Mouse (Mus musculus) hindbrain, embryonic 15.5 days (tissue): ENCODE data around the gene Zfp961. TPM values are rescaled to one million over a fixed set of nuclear protein-coding genes. Genes with fewer than 3 reads are reported as not detected.
A peak's percentile ranks its signal among the peaks of the same experiment; 100 is the strongest.

ENCODE experiments used
- ATAC-seq: fragments of 200-750 bp; cut with Nextera tagmentation; 2 replicates; pipeline ENCODE4 v1.8.0; 2017; ENCODE audit warnings: low read depth, moderate number of reproducible peaks, moderate TSS enrichment; ENCODE audit not compliant: low FRiP score
- H3K27ac ChIP-seq: fragments of 300-500 bp; sonication (generic); replicated peaks from 2 replicates; pipeline ENCODE4 v1.5.1; 2015; ENCODE audit warnings: mild to moderate bottlenecking, inconsistent platforms
- H3K27me3 ChIP-seq: fragments of 300-500 bp; sonication (generic); 2 replicates; pipeline ENCODE4 v1.6.1; 2015; ENCODE audit warnings: control low read depth, inconsistent platforms
- H3K36me3 ChIP-seq: fragments of 300-500 bp; sonication (generic); 2 replicates; pipeline ENCODE4 v1.6.1; 2015; ENCODE audit warnings: control low read depth, inconsistent platforms
- H3K4me1 ChIP-seq: fragments of 300-500 bp; sonication (generic); replicated peaks from 2 replicates; pipeline ENCODE4 v1.6.1; 2015; ENCODE audit warnings: control low read depth, inconsistent platforms
- H3K4me2 ChIP-seq: fragments of 300-500 bp; sonication (generic); 2 replicates; pipeline ENCODE4 v1.6.1; 2015; ENCODE audit warnings: moderate library complexity, mild to moderate bottlenecking, inconsistent platforms
- H3K4me3 ChIP-seq: fragments of 300-500 bp; sonication (generic); 2 replicates; pipeline ENCODE4 v1.5.1; 2015; ENCODE audit warnings: mild to moderate bottlenecking, inconsistent platforms
- H3K9ac ChIP-seq: fragments of 300-500 bp; sonication (generic); 2 replicates; pipeline ENCODE4 v1.6.1; 2015; ENCODE audit warnings: inconsistent platforms
- H3K9me3 ChIP-seq: fragments of 300-500 bp; sonication (generic); 2 replicates; pipeline ENCODE4 v1.6.1; 2016; ENCODE audit warnings: control low read depth, inconsistent platforms
- WGBS: fragments of 180-500 bp; shearing (Covaris S2); methylation state at CpG from one replicate; pipeline ENCODE4 v1.1.7; 2015; 5-methylcytosine and 5-hydroxymethylcytosine counted together
- polyA plus RNA-seq: library from polyadenylated mRNA; unstranded; fragments of >200 nt; fragmentation: Nextera tagmentation; extraction: Ambion mirVana; gene quantifications from 2 replicates; pipeline ENCODE4 v1.2.1, GENCODE M21; 2015

Gene Zfp961
- polyA plus RNA-seq, 1 experiment from 2014 or later, result 18.1 TPM

- no peaks in the 10 kb centered on the region for H3K4me1 ChIP-seq
- H3K27ac ChIP-seq, result no peak overlapping the region
- 97% methylated on average over 5 of the region's 5 CpGs for WGBS
- H3K9me3 ChIP-seq, result no peaks in the 10 kb centered on the region
- ATAC-seq, result no peak; the same call in 1 of the 2 replicates
- no peak overlapping the region for H3K9ac ChIP-seq
- H3K36me3 ChIP-seq, result peaks cover 38% of the 10 kb centered on the region
- H3K4me2 ChIP-seq, result no peak overlapping the region
- H3K27me3 ChIP-seq, result no peaks in the 10 kb centered on the region
- no peak overlapping the region for H3K4me3 ChIP-seq
Measured at GRCm38 (mm10) chr8:71967261-71967660, 16.4 kb downstream of the Zfp961 start.

- Histone ChIP-seq H3K27ac (no peak overlapping the region), H3K27me3 (no peaks in the 10 kb centered on the region), H3K4me2 (no peak overlapping the region), H3K4me3 (no peak overlapping the region), H3K9ac (no peak overlapping the region), H3K4me1 (no peaks in the 10 kb centered on the region), H3K36me3 (peaks cover 38% of the 10 kb centered on the region), H3K9me3 (no peaks in the 10 kb centered on the region)
- 87% methylated on average over 6 of the region's 6 CpGs for WGBS
- ATAC-seq, result no peak
Measured at GRCm38 (mm10) chr8:71968100-71968499, 17.3 kb downstream of the Zfp961 start.

GRCm38 (mm10) chr8:71968636-71969035 is 17.8 kb downstream of the Zfp961 start:
- 89% methylated on average over 6 of the region's 6 CpGs for WGBS
- ATAC-seq, result no peak

GRCm38 (mm10) chr8:71971945-71972344 is 21.1 kb downstream of the Zfp961 start:
- Histone ChIP-seq H3K4me3 (no peak overlapping the region), H3K36me3 (peaks cover 23% of the 10 kb centered on the region), H3K27me3 (no peaks in the 10 kb centered on the region), H3K4me2 (no peak overlapping the region), H3K27ac (no peak overlapping the region), H3K4me1 (no peaks in the 10 kb centered on the region), H3K9me3 (no peaks in the 10 kb centered on the region), H3K9ac (no peak overlapping the region)
- WGBS, result 71% methylated on average over 1 of the region's 1 CpGs
- 0 out of 2 replicates have a peak, but pooled peaks have one; percentile 54 for ATAC-seq

More at GRCm38 (mm10) chr8:71968636-71969035, 17.8 kb downstream of the Zfp961 start:
- no peak overlapping the region for H3K4me2 ChIP-seq
- H3K4me3 ChIP-seq, result no peak overlapping the region
- H3K36me3 ChIP-seq, result peaks cover 38% of the 10 kb centered on the region
- H3K4me1 ChIP-seq, result no peaks in the 10 kb centered on the region
- H3K27ac ChIP-seq, result no peak overlapping the region
- no peak overlapping the region for H3K9ac ChIP-seq
- H3K27me3 ChIP-seq, result no peaks in the 10 kb centered on the region
- no peaks in the 10 kb centered on the region for H3K9me3 ChIP-seq

GRCm38 (mm10) chr8:71974211-71974610 is 23.4 kb downstream of the Zfp961 start:
- 68% methylated on average over 3 of the region's 3 CpGs for WGBS
- no peak overlapping the region for H3K9ac ChIP-seq
- H3K27ac ChIP-seq, result no peak overlapping the region
- ATAC-seq, result no peak
- H3K4me1 ChIP-seq, result no peaks in the 10 kb centered on the region
- H3K4me2 ChIP-seq, result no peak overlapping the region
- H3K9me3 ChIP-seq, result no peaks in the 10 kb centered on the region
- H3K27me3 ChIP-seq, result no peaks in the 10 kb centered on the region
- H3K4me3 ChIP-seq, result no peak overlapping the region
- peaks cover 2% of the 10 kb centered on the region; the same call in 1 of the 2 replicates for H3K36me3 ChIP-seq

GRCm38 (mm10) chr8:71981032-71981431 is 30.2 kb downstream of the Zfp961 start:
- H3K36me3 ChIP-seq, result no peaks in the 10 kb centered on the region
- 69% methylated on average over 2 of the region's 2 CpGs for WGBS
- no peak overlapping the region for H3K9ac ChIP-seq
- no peaks in the 10 kb centered on the region for H3K4me1 ChIP-seq
- H3K9me3 ChIP-seq, result no peaks in the 10 kb centered on the region
- no peak overlapping the region for H3K27ac ChIP-seq
- no peak overlapping the region for H3K4me3 ChIP-seq
- no peak for ATAC-seq
- no peaks in the 10 kb centered on the region for H3K27me3 ChIP-seq
- no peak overlapping the region for H3K4me2 ChIP-seq

- no peak for ATAC-seq
- Histone ChIP-seq H3K4me2 (no peak overlapping the region), H3K27me3 (no peaks in the 10 kb centered on the region), H3K27ac (no peak overlapping the region), H3K4me1 (no peaks in the 10 kb centered on the region), H3K4me3 (no peak overlapping the region), H3K36me3 (no peaks in the 10 kb centered on the region), H3K9me3 (no peaks in the 10 kb centered on the region), H3K9ac (no peak overlapping the region)
- WGBS, result 83% methylated on average over 4 of the region's 4 CpGs
Measured at GRCm38 (mm10) chr8:71981456-71981855, 30.6 kb downstream of the Zfp961 start.

GRCm38 (mm10) chr8:71984601-71985000 is 33.8 kb downstream of the Zfp961 start:
- H3K27me3 ChIP-seq, result no peaks in the 10 kb centered on the region
- 66% methylated on average over 4 of the region's 4 CpGs for WGBS
- no peak overlapping the region for H3K4me3 ChIP-seq
- H3K4me1 ChIP-seq, result peaks cover 9% of the 10 kb centered on the region; the same call in 1 of the 2 replicates
- no peak overlapping the region for H3K4me2 ChIP-seq
- no peak for ATAC-seq
- H3K9me3 ChIP-seq, result no peaks in the 10 kb centered on the region
- no peaks in the 10 kb centered on the region for H3K36me3 ChIP-seq
- H3K9ac ChIP-seq, result no peak overlapping the region
- no peak overlapping the region for H3K27ac ChIP-seq

GRCm38 (mm10) chr8:71988110-71988866 is 37.5 kb downstream of the Zfp961 start:
- Histone ChIP-seq H3K27ac (peak overlapping the region; percentile 77), H3K4me2 (peak overlapping the region; percentile 65), H3K36me3 (no peaks in the 10 kb centered on the region), H3K9ac (peak overlapping the region; percentile 54), H3K9me3 (no peaks in the 10 kb centered on the region), H3K27me3 (no peaks in the 10 kb centered on the region), H3K4me1 (peaks cover 9% of the 10 kb centered on the region; the same call in 1 of the 2 replicates), H3K4me3 (peak overlapping the region; percentile 46)
- WGBS, result 14% methylated on average over 24 of the region's 24 CpGs
- peak; percentile 94 for ATAC-seq

GRCm38 (mm10) chr8:71988867-71989599 is 38.2 kb downstream of the Zfp961 start:
- H3K27ac ChIP-seq, result peak overlapping the region; percentile 77
- H3K36me3 ChIP-seq, result no peaks in the 10 kb centered on the region
- no peaks in the 10 kb centered on the region for H3K9me3 ChIP-seq
- peak overlapping the region; percentile 46 for H3K4me3 ChIP-seq
- no peaks in the 10 kb centered on the region for H3K27me3 ChIP-seq
- peaks cover 9% of the 10 kb centered on the region; the same call in 1 of the 2 replicates for H3K4me1 ChIP-seq
- WGBS, result 57% methylated on average over 13 of the region's 13 CpGs
- peak; percentile 13; the same call in 1 of the 2 replicates for ATAC-seq
- H3K4me2 ChIP-seq, result peak overlapping the region; percentile 65
- H3K9ac ChIP-seq, result peak overlapping the region; percentile 54

GRCm38 (mm10) chr8:71999434-71999833 is 48.6 kb downstream of the Zfp961 start:
- no peak for ATAC-seq
- Histone ChIP-seq H3K27ac (no peak overlapping the region), H3K4me2 (no peak overlapping the region), H3K4me1 (no peaks in the 10 kb centered on the region), H3K9me3 (no peaks in the 10 kb centered on the region), H3K36me3 (no peaks in the 10 kb centered on the region), H3K27me3 (no peaks in the 10 kb centered on the region), H3K9ac (no peak overlapping the region), H3K4me3 (no peak overlapping the region)
- WGBS, result 97% methylated on average over 1 of the region's 1 CpGs

- Histone ChIP-seq H3K27me3 (no peaks in the 10 kb centered on the region), H3K36me3 (no peaks in the 10 kb centered on the region), H3K9me3 (no peaks in the 10 kb centered on the region), H3K4me3 (no peak overlapping the region), H3K4me2 (no peak overlapping the region), H3K4me1 (no peaks in the 10 kb centered on the region), H3K9ac (no peak overlapping the region), H3K27ac (no peak overlapping the region)
- no peak for ATAC-seq
- 65% methylated on average over 3 of the region's 3 CpGs for WGBS
Measured at GRCm38 (mm10) chr8:72000223-72000622, 49.4 kb downstream of the Zfp961 start.
